Mouse (Mus musculus) urinary bladder, postnatal 0 days (tissue): Measurements from ENCODE around the gene Miox. TPM values are rescaled to one million over a fixed set of nuclear protein-coding genes. Genes with fewer than 3 reads are reported as not detected.

ENCODE experiments used
- microRNA-seq: library from miRNA; unstranded; fragments of <30 nt; microRNA quantifications from one replicate; pipeline ENCODE4, GENCODE M21; 2016
- polyA plus RNA-seq: library from polyadenylated mRNA; unstranded; fragments of >200 nt; fragmentation: Nextera tagmentation; extraction: Ambion mirVana; gene quantifications from 2 replicates; pipeline ENCODE4 v1.2.1, GENCODE M21; 2015

Gene Miox
- polyA plus RNA-seq = not detected in 2 replicates

GRCm38 (mm10) chr15:89334271-89334670 lies at the start of gene Miox:
Miox (plus strand) TSS chr15:89334398.

DNA sequence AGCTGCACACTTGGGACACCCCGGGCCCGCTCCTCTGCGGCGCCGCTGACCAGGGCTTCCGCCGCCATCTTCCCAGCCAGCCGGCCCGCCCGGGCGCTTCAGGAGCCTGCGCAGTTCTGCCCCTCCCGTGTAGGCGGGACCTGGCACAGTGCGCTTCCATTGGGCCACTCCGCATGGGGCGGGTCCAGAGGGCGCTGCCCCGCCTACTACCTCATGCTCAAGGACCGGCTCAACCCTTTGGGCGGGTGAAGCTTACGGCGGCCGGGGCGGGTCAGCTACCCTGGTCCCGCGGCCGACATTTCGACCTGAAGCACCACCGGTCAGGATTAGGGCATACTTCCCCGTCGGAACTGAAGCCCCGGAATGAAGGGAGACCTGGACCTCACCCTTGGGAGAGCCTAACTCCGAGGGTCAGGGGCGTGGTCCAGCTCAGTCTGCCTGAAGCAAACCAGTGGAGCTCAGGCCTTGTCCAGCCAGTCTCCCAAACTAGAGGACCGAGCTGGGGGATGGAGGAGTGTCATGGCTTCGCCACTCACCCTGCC lies 18.9 kb upstream of the Miox start, which contains the start of gene Sbf1:
Gene Sbf1 (minus strand): TSS at position 122 of the 542 bp plus-strand sequence.

GRCm38 (mm10) chr15:89322670-89323522 lies 11.3 kb upstream of the Miox start, which contains the start of gene Adm2:
Adm2 (plus strand) TSS chr15:89322720.

DNA sequence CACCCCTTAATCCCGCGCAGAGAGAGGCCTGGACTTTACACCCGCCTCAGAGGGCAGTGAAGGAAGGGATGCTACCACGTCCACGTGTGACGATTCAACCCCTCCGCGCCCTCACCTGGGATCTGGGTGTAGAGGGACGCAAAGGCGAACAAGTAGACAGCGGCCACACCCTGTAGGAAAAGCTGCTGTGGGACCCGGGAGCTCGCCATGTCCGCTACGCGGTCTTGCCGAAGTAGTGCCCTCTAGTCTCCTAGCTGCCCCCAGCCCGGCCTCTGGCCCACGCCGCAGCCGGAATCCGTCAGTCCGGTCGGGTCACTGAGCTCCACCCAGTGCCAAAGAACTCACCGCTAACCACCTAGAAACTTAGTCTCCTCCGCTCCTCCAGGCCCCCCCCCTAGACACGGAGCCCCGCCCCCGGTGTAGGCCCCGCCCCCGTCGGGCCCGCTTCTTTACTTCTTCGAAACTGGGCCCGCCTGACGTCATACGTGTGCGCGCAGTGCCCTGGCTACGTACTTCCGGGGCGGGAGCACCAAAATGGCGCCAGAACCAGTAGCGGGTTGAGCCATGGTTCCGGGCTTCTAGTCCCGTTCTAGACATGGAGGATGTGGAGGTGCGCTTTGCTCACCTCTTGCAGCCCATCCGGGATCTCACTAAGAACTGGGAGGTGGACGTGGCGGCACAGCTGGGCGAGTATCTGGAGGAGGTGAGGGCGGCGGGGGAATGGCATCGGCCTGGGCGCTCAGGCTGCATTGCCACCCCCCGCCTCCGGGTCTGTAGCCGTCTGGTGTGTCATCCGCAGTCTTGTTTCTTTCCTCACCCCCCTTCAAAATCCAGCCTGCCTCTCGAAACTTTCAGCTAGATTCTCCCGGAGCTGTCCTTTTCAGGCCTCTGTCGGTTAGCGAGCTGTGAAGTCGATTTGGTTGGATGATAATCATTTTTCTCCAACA lies 21.3 kb downstream of the Miox start, which contains the start of the genes Lmf2 and Ncaph2:
Gene Lmf2 (minus strand): TSS at position 419 of the 947 bp plus-strand sequence.
Gene Ncaph2 (plus strand): TSS at position 479 of the 947 bp plus-strand sequence.

GRCm38 (mm10) chr15:89373762-89374248 lies 39.6 kb downstream of the Miox start, which contains the start of gene Sco2:
Sco2 (minus strand) TSS chr15:89373846.

GRCm38 (mm10) chr15:89376957-89377356 lies 42.8 kb downstream of the Miox start, which contains the start of gene Tymp:
Tymp (minus strand) TSS chr15:89377039.

GRCm38 (mm10) chr15:89378831-89379401 lies 44.7 kb downstream of the Miox start, which contains the start of gene Odf3b:
Odf3b (minus strand) TSS chr15:89379282.

GRCm38 (mm10) chr15:89384617-89385016 lies 50.4 kb downstream of the Miox start, which contains the start of gene Klhdc7b:
Klhdc7b (plus strand) TSS chr15:89384917.

Small RNA genes within 50 kb of the gene (microRNA-seq; reads per million reads assigned to microRNA genes)
- not detected for gene Mir6959

Other genes with a start within 250 kb of the Miox start
- 12.3 and 12.6 TPM in 2 replicates for gene Selenoo, start 245.3 kb upstream of the Miox start, polyA plus RNA-seq
- 5.0 and 5.2 TPM in 2 replicates for gene Tubgcp6, start 211.3 kb upstream of the Miox start, polyA plus RNA-seq
- gene Hdac10, start 205.7 kb upstream of the Miox start, polyA plus RNA-seq = 11.7 and 14.0 TPM in 2 replicates
- gene Mapk12, start 193.7 kb upstream of the Miox start, polyA plus RNA-seq = 6.3 and 6.7 TPM in 2 replicates
- 2.8 and 3.0 TPM in 2 replicates for gene Mapk11, start 184.8 kb upstream of the Miox start, polyA plus RNA-seq
- 109 and 111 TPM in 2 replicates for gene Plxnb2, start 153.6 kb upstream of the Miox start, polyA plus RNA-seq
- 3.4 and 4.0 TPM in 2 replicates for gene Dennd6b, start 137.9 kb upstream of the Miox start, polyA plus RNA-seq
- gene Ppp6r2, start 122.8 kb upstream of the Miox start, polyA plus RNA-seq = 16.6 and 18.9 TPM in 2 replicates
- 30.5 and 30.9 TPM in 2 replicates for gene Sbf1, start 19.1 kb upstream of the Miox start, polyA plus RNA-seq
- gene Adm2, start 11.7 kb upstream of the Miox start, polyA plus RNA-seq = 0.40 and 0.57 TPM in 2 replicates
- gene Lmf2, start 21.3 kb downstream of the Miox start, polyA plus RNA-seq = 43.3 and 44.4 TPM in 2 replicates
- gene Ncaph2, start 21.3 kb downstream of the Miox start, polyA plus RNA-seq = 87.6 and 102 TPM in 2 replicates
- gene Sco2, start 39.4 kb downstream of the Miox start, polyA plus RNA-seq = 5.2 and 7.6 TPM in 2 replicates
- gene Tymp, start 42.6 kb downstream of the Miox start, polyA plus RNA-seq = 1.5 and 1.9 TPM in 2 replicates
- 0.17 and 0.23 TPM in 2 replicates for gene Odf3b, start 44.9 kb downstream of the Miox start, polyA plus RNA-seq
- gene Klhdc7b, start 50.5 kb downstream of the Miox start, polyA plus RNA-seq = not detected in 2 replicates
- gene Syce3, start 76.1 kb downstream of the Miox start, polyA plus RNA-seq = not detected in 2 replicates
- gene Cpt1b, start 91.5 kb downstream of the Miox start, polyA plus RNA-seq = 0.67 and 0.69 TPM in 2 replicates
- 2.0 and 2.6 TPM in 2 replicates for gene C730034F03Rik, start 95.2 kb downstream of the Miox start, polyA plus RNA-seq
- 0.19 TPM in 1 of 2 replicates, not detected in the other for gene Gm44502, start 95.3 kb downstream of the Miox start, polyA plus RNA-seq
- 35.8 and 36.2 TPM in 2 replicates for gene Chkb, start 95.5 kb downstream of the Miox start, polyA plus RNA-seq
- gene Mapk8ip2, start 119.5 kb downstream of the Miox start, polyA plus RNA-seq = 0.63 and 1.0 TPM in 2 replicates
- gene Arsa, start 143.0 kb downstream of the Miox start, polyA plus RNA-seq = 22.7 and 25.5 TPM in 2 replicates
- 0.55 and 0.70 TPM in 2 replicates for gene Shank3, start 165.2 kb downstream of the Miox start, polyA plus RNA-seq
- gene Acr, start 233.9 kb downstream of the Miox start, polyA plus RNA-seq = 0.10 and 0.11 TPM in 2 replicates